Mouse (Mus musculus): ENCODE data around the gene Sap25. TPM values are rescaled to one million over a fixed set of nuclear protein-coding genes. Genes with fewer than 3 reads are reported as not detected.

Sap25 gene
- polyA plus RNA-seq, 1 experiment: 28.9 TPM

- TF ChIP-seq GATA1 (IDR thresholded peaks at IDR 0.05; ENCODE audit: low read length): no peak
These were observed 31.9 kb downstream of the Sap25 start for GRCm38 (mm10) chr5:137673015-137673414.

DNA sequence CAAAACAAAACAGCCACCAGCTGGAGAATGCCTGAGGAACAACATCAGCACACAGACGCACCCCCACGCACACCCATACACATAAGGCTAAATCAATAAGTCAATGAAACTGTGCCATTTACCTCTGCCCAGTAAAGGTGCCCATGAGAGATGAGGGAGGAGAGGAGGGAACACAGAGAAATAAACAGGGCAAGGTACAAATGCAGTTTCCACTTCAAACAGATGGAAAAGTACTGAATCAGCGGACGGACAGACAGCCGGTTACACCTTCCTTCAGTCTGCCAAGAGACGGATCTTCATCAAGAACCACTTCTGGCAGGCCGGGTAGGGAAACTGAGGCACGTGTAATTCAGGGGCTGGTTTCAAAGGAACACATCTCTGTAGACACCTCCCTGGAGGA, 33.7 kb downstream of the Sap25 start:
- TF ChIP-seq GATA1 (IDR thresholded peaks at IDR 0.05; ENCODE audit: low read length): no peak

- TF ChIP-seq GATA1 (IDR thresholded peaks at IDR 0.05; ENCODE audit: low read length): no peak
These were observed 36.7 kb downstream of the Sap25 start for GRCm38 (mm10) chr5:137677859-137678258.

- TF ChIP-seq GATA1 (IDR thresholded peaks at IDR 0.05; ENCODE audit: low read length): no peak
These were observed 37.6 kb downstream of the Sap25 start for GRCm38 (mm10) chr5:137678736-137679135.

DNA sequence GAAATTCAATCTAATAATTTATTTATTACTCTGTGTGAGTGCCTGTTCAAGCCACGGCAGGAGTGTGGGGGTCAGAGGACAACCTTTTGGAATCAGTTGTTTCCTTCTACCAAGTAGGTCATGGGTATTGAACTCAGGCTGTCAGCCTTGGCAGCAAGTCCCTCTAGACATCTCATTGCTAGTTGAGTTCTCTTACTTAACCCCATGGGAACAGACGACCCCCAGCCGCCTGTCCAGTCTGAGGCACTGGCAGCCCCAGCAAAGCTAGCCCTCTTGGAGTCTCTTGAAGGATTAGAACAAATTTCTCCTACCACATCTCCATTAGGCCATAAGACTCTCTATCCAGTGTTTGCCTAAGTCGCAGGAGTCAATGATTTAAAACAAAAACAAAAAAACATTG, 38.6 kb downstream of the Sap25 start:
- no peak for TF ChIP-seq GATA1 (IDR thresholded peaks at IDR 0.05; ENCODE audit: low read length)

- no peak for TF ChIP-seq GATA1 (IDR thresholded peaks at IDR 0.05; ENCODE audit: low read length)
These were observed 41.4 kb downstream of the Sap25 start for GRCm38 (mm10) chr5:137682526-137682925.

DNA sequence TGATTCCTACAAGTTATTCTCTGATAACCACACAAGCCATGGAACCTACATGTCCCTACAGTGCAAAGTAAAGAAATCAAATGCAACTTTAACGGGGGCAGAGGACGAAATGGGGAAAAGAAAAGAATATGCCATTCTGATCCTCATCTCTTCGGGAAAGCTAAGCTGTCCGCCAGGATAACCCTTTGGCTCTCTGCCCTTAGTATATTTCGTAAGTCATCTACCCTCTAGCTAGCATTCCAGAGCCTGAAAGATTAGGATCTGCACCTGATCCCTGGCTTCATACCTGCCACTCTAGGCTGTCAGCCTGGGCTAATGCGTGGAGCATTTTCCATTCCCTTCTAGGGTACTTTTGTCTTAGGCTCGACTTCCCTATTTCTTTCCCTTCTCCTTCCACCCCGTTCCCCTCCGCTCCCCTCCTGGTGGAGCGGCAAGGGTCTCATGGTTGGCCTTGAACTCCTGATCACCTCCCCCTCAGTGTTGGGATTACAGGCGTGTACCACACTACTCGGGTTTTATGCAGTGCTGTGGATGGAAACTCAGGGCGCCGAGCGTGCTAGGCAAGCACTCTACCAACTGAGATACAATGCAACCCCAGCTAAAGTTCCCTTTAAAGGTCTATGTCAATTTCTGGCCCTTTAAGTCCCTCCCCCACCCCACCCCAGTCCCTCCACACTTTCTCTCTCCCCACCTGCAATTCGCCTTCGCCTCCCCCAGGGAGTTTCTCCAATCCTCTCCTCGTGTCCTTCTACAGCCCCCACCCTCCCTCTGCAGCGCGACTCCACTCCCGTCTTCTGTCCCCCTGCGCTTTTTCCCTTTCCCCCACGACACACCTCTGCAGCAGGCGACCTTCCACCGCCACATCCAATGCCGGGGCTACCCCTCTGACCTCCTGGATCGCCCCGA, 42.5 kb downstream of the Sap25 start:
- TF ChIP-seq GATA1 (IDR thresholded peaks at IDR 0.05; ENCODE audit: low read length): no peak

DNA sequence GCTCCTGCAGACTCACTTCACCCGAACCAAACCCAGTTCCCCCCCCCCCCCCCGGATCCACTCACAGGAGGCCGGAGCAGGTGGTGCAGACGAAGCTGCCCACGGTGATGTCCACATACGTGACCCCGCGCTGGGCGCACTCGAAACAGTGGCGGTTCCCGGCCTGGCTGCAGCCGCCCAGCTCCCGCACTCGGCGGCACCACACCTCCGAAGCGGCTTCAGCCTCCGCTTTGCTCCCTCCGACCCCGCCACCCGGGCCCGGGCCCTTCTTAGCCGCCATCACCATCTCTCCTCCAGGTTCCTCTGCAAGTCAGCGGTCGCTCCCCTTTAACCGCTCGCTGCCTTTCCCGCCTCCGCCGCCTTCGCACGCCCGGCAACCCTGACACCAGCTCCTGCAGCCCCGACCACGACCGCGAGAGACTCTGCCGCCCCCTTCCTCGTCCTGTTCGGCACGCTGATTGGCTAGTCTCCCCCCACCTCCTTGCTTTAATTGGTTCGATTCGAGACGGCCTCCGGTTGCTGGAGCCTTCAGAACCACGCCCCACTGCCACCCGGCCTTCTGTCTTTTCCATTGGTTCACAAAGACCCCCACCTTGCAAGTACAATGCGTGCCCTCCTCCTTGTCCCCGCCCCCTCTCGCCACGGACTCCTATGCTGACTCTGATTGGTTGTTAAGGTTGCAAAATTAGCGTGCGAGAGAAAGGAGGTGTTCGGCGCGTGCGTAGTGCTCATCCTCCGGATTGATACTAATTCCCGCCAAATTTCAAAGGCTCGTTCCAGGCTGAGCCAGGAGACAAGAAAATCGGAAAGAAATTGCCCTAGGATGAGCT, 43.4 kb downstream of the Sap25 start, which contains the start of gene Agfg2:
Gene Agfg2 (minus strand): TSS at position 433 of the 830 bp plus-strand sequence.
- TF ChIP-seq GATA1 (IDR thresholded peaks at IDR 0.05; ENCODE audit: low read length): no peak

DNA sequence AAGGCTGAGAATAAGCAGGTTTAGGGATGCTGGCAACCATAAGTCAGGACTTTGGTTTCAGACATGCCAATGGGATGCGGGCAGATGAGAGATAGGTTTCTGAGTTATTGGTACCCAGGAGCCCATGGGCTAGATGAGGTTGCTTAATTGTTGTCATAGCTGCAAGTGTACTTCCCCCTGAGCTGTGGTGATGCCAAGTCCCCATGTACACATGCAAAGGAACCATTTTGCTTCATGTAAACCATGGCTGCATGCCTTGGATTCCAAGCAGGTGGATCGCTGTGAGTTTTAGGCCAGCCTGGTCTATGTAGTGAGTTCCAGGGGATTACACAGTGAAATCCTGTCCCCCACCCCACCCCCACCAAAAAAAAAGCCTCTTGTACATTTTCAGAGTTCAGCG, 44.5 kb downstream of the Sap25 start:
- TF ChIP-seq GATA1 (IDR thresholded peaks at IDR 0.05; ENCODE audit: low read length): no peak

GRCm38 (mm10) chr5:137686127-137686790, 45.1 kb downstream of the Sap25 start:
- peak; percentile 62 for TF ChIP-seq GATA1 (IDR thresholded peaks at IDR 0.05; ENCODE audit: low read length)

DNA sequence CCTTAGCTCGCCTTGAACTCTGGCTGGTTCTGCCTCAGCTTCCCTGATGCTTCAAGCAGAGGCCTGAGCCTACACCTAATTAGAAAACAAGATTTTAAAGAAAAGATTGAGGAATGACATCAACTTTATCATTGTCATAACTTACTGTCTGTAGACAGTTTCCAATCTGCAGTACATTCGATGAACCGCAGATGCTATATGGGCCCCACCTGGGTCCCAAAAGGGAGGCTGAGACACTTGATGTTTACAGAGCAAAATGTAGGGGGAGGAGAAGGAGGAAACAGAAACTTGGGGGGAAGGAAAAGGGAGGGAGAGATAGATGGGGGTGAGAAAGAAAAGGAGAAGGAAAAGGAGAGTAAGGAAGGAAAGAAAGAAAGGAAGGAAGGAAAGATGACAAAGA, 48.8 kb downstream of the Sap25 start:
- no peak for TF ChIP-seq GATA1 (IDR thresholded peaks at IDR 0.05; ENCODE audit: low read length)

DNA sequence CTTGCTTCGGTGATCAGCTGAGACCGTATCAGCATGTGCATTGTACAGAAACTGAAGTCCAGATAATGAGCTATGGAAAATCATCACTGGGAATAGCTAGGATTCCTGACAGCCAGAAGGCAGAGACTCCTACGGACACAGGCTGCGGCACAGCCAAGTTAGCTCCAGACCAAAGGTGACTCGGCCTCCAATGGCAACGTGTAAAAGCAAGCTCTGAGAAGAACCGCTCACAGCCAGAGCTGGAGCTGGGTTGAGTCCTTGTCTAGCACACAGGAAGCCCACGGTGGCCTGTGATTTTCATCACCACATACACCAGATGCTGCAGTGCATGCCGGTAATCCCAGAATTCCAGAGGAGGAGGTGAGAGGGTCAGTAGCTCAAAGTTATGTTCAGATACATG, 49.4 kb downstream of the Sap25 start:
- no peak for TF ChIP-seq GATA1 (IDR thresholded peaks at IDR 0.05; ENCODE audit: low read length)

GRCm38 (mm10) chr5:137691881-137692280, 50.7 kb downstream of the Sap25 start:
- TF ChIP-seq GATA1 (IDR thresholded peaks at IDR 0.05; ENCODE audit: low read length): no peak

Other genes with a start within 250 kb of the Sap25 start
- not detected in 2 replicates for gene Zan, start 164.3 kb upstream of the Sap25 start, polyA plus RNA-seq (2012)
- gene Pop7, start 138.8 kb upstream of the Sap25 start, polyA plus RNA-seq (2012): 63.3 and 81.3 TPM in 2 replicates
- 40.9 and 54.1 TPM in 2 replicates for gene Gigyf1, start 122.8 kb upstream of the Sap25 start, polyA plus RNA-seq (2012)
- gene Epo, start 108.1 kb upstream of the Sap25 start, polyA plus RNA-seq (2012): not detected in 2 replicates
- 425 and 439 TPM in 2 replicates for gene Gnb2, start 107.8 kb upstream of the Sap25 start, polyA plus RNA-seq (2012)
- not detected in 2 replicates for gene Actl6b, start 87.8 kb upstream of the Sap25 start, polyA plus RNA-seq (2012)
- 80.4 and 98.8 TPM in 2 replicates for gene Tfr2, start 71.5 kb upstream of the Sap25 start, polyA plus RNA-seq (2012)
- 308 and 395 TPM in 2 replicates for gene Mospd3, start 40.3 kb upstream of the Sap25 start, polyA plus RNA-seq (2012)
- gene Pcolce, start 27.6 kb upstream of the Sap25 start, polyA plus RNA-seq (2012): 0.11 and 0.23 TPM in 2 replicates
- gene Fbxo24, start 12.3 kb upstream of the Sap25 start, polyA plus RNA-seq (2012): 0.05 TPM in 1 of 2 replicates, not detected in the other
- gene Lrch4, start 12.2 kb upstream of the Sap25 start, polyA plus RNA-seq (2012): 176 and 198 TPM in 2 replicates
- gene Gm20605, start 12.2 kb upstream of the Sap25 start, polyA plus RNA-seq (2012): 8.9 and 10.7 TPM in 2 replicates
- gene Irs3, start 4.4 kb downstream of the Sap25 start, polyA plus RNA-seq (2012): 0.04 TPM in 2 replicates
- 108 and 112 TPM in 2 replicates for gene Agfg2, start 43.4 kb downstream of the Sap25 start, polyA plus RNA-seq (2012)
- gene Nyap1, start 100.3 kb downstream of the Sap25 start, polyA plus RNA-seq (2012): 0.76 and 1.4 TPM in 2 replicates
- 440 and 451 TPM in 2 replicates for gene Tsc22d4, start 104.4 kb downstream of the Sap25 start, polyA plus RNA-seq (2012)
- gene Ppp1r35, start 137.5 kb downstream of the Sap25 start, polyA plus RNA-seq (2012): 111 and 138 TPM in 2 replicates
- 154 and 190 TPM in 2 replicates for gene Mepce, start 146.3 kb downstream of the Sap25 start, polyA plus RNA-seq (2012)
- 0.21 and 0.46 TPM in 2 replicates for gene Zcwpw1, start 146.5 kb downstream of the Sap25 start, polyA plus RNA-seq (2012)
- not detected in 2 replicates for gene Pilra, start 194.9 kb downstream of the Sap25 start, polyA plus RNA-seq (2012)
- not detected in 2 replicates for gene Pilrb1, start 216.8 kb downstream of the Sap25 start, polyA plus RNA-seq (2012)
- gene Pilrb2, start 230.5 kb downstream of the Sap25 start, polyA plus RNA-seq (2012): 0.26 TPM in 1 of 2 replicates, not detected in the other

Data from G1E-ER4 (cell line).